Mouse (Mus musculus) right cerebral cortex, adult 18-20 months (tissue): Measurements from ENCODE around the gene Dcpp2.
A peak's percentile ranks its signal among the peaks of the same experiment; 100 is the strongest.
"Not testable (repeated sequence)": the region's sequence is repeated elsewhere in the genome, so short reads cannot be mapped to it uniquely, and the experiment has no call there.

ENCODE experiments used
- DNase-seq: peaks from one replicate; pipeline ENCODE4 v3.0.0; 2022; ENCODE audit warnings: mixed read lengths

Dcpp2 gene

DNA sequence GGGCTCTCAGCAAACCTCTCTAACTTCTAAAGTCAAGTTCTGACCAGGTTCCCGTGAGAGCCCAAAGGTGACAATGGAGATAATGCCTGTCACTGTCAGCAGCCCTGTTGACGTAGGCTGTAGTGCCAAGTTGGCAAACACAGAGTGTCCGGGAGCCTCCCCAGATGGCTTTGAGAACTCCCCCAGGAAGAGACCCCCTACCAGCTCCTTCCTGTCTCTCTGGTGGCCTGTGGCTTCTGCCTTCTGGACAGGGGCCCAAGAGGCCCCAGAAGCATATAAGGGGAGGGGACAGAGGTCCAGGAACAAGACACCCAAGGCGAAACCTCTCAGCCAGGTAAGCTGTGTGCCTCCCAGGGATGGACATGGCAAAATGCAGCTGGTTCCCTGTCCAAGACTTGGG, at the start of gene Dcpp2, which contains the start of gene Dcpp1:
Gene Dcpp2 (plus strand): TSS at position 305 of the 400 bp plus-strand sequence.
Gene Dcpp1 (plus strand): TSS at position 301 of the 400 bp plus-strand sequence.
- DNase-seq: not testable (repeated sequence)

DNA sequence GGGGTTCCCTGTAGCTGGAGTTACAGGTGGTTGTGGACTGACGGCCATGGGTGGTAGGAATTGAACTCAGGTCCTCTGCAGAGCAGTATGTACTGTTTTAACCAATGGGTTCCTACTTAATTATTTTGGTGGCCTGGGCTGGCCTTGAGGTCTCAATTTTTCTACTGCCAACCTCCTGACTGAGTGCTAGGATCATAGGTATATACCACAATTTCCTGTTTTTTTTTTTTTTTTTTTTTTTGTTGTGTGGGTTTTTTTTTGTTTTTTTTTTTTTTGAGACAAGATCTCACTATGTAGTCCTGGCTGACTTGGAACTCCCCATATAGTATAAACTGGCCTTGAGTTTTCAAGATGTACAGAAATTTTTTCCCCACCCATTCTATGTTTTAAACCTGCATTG, 49.5 kb upstream of the Dcpp2 start:
- no peak for DNase-seq

DNA sequence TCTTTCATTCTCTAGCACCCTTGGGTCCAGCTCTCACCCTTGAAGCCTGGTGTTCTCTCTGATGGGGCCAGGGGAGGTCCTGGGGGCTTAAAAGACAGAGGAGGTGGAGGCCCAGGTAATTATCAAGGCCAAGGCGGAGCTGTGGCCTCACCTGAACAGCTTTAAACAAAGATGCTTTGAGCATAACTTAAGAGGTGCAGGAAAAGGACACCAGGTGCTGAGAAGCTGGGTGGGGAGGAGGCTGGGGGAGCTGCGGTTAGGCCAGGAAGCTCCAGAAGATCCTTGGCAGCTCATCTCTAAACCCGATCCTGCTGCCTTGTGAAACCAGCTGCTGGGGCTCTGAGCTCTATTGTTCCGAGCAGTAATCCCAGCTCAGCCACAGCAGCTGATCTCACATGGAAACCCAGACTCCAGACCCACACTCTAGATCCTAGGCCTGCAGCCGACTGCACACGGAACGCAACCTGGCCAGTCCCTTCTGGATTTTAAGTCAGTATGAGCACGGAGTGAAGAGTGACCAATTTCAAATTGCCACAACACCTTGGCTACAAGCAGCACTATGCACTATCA, 44.6 kb upstream of the Dcpp2 start, which contains the start of gene Prss33:
Gene Prss33 (minus strand): TSS at position 51 of the 570 bp plus-strand sequence.
- no peak for DNase-seq

DNA sequence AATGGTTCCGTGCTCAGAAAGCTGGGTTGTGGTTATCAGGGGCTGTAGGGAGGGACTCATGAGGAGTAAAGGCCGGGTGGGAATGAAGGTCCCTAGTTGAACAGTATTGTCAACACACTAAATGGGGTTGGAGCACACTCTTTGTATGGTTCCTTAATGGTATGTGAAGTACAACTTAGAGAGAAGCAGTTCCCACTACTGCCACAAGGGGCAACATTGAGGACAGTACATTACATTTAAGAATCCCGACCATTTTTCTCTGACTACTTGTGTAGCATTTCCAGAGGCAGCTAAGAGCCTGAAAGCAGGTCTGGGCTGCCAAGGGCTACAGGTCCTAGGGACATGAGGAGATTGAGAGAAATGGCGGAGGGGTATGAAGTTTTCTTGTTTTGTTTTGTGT, 39.5 kb upstream of the Dcpp2 start:
- peak; percentile 41 for DNase-seq

DNA sequence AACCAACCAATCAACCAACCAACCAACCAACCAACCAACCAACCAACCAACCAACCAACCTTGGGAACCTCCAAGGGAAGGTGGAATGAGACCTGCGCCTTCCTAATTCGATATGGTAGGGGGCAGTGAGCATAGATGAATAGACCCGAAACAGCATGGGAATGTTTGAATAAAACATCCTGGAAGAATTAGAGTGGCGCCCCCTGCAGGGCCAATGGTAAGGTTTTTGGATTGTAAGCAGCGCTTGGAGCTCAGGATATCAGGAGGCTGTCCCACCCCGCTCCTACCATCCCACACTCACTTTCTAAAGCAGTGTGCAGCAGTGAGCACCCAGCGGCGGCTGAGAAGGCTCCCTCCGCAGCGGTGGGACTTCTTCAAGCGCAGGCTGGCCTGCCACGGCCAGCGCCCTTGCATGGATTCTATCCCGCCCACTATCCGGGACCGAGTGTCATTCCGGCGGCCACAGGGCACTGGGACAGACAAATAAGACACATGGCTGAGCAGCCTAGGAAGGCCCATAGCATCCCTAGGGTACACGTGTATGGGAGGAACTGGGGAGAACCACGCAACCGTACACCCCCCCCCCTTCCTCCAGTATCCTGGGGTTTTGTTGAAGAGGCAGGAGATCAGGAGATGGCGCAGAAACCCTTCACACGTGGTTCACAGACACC, 37.4 kb upstream of the Dcpp2 start:
- no peak for DNase-seq

DNA sequence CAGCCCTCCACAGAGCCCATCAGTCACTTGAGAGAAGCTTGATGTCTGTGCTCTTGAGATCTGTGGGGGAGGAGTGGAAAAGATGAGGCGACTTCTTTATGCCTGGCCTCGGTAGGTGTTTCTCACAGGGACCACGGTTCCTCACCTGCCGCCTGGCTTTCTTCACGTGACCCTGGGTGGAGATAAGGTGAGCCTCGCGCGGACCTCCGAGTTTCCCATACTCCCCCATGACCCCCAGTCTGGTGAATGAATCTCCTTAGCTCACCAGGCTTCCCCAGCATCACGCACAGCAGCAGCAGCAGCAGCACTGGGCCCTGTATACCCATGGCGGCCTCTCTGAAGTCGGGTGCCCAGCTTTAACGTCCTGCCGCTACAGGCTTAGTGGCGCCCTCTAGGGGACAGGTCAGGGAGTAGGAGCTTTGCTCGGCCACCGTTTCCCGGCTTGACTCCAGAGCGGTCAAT, 36.8 kb upstream of the Dcpp2 start, which contains the start of the genes Prss32 and Prss41:
Gene Prss32 (plus strand): TSS at position 44 of the 462 bp plus-strand sequence.
Gene Prss41 (minus strand): TSS at position 361 of the 462 bp plus-strand sequence.
- DNase-seq: no peak

DNA sequence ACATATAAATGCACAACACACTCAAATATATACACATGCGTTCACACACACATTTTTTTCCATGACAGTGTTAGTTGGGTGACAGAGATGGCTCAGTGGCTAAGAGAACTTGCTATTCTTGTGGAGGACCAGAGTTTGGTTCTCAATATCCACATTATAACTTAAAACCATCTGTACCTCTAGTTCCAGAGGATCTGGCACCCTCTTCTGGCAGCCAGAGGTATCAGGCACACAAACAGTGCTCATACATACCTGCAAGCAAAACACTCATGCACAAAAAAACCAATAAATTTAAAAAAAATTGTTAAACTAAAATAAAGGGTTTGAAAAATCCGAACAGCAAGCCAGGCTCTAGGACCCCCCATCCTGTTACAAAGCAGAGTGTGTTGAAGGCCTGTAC, 30.7 kb upstream of the Dcpp2 start:
- no peak for DNase-seq

DNA sequence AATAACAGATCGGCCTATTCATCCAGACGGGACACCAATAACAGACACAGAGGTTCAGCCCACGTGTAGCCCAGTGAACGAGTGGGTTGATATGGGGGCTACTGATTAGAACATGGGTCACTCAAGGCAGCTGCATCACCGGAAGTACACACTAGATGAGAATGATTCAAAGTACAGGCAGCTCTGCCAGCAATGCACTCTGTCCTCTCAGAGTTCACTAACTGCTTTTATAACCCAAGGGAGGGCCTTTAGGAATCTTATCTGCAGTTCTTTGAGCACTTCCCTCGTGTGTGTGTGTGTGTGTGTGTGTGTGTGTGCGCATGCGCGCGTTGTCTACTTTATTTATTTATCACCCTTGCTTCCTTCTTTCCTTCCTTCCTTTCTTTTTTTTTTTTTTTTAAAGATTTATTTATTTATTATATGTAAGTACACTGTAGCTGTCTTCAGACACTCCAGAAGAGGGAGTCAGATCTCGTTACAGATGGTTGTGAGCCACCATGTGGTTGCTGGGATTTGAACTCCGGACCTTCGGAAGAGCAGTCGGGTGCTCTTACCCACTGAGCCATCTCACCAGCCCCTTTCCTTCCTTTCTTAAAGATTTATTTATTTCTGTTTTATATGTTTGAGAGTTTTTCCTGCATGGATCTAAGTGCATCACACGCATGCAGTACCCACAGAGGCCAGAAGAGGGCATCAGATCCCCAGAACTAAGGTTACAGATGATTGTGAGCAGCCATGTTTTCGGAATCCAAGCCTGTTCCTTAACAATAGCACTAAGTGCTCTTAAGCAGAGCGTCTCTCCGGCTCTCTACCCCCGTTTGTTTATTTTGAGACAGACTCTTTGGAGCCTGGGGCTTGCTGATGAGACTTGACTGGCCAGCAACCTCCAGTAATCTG, 29.6 kb upstream of the Dcpp2 start:
- DNase-seq: peak; percentile 30

DNA sequence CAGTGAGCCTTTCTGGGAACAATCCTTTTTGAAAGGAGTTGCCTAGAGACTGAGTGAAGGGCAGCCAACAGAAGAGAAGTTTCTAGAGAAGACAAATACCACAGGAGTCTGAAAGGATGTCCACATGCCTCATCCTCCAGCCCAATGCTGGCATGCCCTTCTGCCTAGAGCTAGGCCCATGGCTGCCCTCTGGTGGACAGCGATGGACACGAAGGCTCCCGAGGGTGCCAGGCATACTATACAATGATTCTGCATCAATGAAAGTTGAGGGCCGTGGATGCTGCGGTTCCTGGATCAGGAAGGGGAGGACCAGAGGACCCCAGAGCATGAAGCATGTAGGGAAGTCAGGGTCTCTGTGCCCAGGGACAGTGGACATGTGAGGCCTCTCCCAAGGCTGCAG, 27.4 kb upstream of the Dcpp2 start:
- no peak for DNase-seq

- DNase-seq: no peak
Observed at GRCm38 (mm10) chr17:23854229-23854765, 26.4 kb upstream of the Dcpp2 start.

GRCm38 (mm10) chr17:23857193-23857592, 23.5 kb upstream of the Dcpp2 start:
- no peak for DNase-seq

- no peak for DNase-seq
Observed at GRCm38 (mm10) chr17:23857913-23858312, 22.8 kb upstream of the Dcpp2 start.

DNA sequence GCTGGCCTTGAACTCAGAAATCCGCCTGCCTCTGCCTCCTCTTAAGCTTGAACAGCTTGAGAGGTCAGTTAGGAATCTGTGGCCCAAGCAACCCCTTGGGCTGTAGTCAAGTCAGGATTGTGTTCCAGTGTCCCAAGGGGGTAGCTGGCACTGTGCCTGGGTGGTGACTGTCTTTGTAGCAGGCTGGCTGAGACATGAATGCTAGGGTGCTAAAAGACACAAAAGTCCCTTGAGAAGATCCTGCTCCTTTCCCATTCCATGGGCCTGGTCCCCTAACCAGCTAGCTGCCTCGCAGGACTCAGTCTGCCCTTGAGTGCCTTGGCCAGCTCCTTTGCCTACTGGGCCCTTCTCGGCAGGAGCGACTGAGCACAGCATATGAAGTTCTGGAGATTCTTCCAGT, 17.8 kb upstream of the Dcpp2 start:
- DNase-seq: no peak

- DNase-seq: no peak
Observed at GRCm38 (mm10) chr17:23867756-23868155, 12.9 kb upstream of the Dcpp2 start, which contains the start of gene Prss21. Prss21 (plus strand) TSS chr17:23868056.

DNA sequence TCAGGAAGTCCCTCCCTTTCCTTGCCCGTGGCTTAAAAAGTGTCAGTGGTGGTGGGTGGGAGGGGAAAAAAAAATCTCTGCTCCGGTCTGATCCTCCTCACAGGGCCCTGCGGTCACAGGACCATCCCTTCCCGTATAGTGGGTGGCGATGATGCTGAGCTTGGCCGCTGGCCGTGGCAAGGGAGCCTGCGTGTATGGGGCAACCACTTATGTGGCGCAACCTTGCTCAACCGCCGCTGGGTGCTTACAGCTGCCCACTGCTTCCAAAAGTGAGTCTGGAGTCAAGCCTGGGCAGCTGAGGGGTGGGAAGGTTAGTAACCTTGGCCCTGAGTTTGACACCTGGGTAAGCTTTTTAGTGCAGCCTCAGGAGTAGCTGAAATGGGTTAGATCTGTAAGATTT, 12.2 kb upstream of the Dcpp2 start:
- DNase-seq: no peak

DNA sequence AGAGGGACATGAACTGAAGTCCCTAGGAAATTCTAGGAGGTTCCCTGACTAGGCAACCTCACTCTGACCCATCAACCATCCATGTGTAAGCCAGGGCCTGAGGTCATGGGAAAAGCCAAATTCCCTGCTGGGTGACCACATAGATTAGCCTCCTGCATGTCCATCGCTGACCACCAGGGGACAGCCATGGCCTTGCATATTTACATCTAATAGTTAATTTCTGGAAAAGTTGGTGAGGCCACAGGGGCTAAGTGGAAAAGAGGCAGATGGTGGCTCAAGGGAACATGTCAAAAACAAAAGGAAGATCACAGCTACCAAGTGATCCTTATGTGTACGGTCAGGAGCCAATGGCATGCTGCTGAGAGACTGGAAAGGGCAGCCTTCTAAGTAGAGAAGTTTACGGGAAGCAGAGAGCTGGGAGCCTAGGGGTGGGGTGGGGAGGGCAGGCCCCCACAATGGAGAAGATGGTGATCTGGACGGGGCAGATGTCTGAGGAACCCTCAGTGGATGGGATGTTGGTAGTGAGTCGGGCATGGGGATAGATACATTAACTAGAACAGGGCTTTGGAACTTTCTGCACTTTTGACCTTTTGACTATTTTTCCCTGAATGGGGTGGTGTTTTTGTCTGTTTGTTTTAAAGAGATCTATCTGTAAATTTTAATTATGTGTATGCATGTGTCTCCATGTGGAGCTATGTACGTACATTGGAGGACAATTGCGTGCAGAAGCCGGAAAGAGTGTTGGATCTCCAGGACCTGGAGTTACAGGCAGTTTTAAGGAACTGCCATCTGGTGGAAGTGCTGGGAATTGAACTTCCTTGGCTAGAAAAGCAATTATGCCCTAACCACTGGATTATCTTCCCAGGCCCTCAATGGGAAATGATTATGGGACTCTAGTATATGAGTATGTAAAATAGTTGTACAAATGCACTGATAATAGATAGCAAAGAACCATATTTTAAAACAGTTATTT, 6.5 kb upstream of the Dcpp2 start:
- peak; percentile 24 for DNase-seq

GRCm38 (mm10) chr17:23876741-23877140, 3.9 kb upstream of the Dcpp2 start:
- DNase-seq: peak; percentile 44

DNA sequence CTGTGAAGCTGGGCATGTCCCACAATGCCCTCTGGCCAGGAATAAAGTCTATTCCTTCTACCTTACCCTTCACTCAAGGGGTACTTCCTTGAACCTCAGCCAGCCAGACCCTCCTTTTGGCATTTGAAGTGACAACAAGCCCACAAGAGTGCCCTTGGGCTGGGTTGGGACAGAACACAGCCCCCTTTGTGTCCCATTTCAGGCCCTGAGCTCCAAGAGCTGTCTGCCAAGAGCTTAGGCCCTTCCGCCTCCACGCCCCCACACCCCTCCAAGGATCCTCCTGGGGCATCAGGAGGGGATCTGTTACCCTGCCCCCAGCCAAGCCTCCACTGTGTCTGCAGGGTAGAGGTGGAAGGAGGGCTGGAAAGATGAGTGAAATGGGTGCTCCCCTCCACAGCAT, 3.5 kb upstream of the Dcpp2 start:
- DNase-seq: no peak

GRCm38 (mm10) chr17:23917158-23917557, 36.5 kb downstream of the Dcpp2 start, which contains the start of gene Dcpp3:
Dcpp3 (plus strand) TSS chr17:23917458.
- not testable (repeated sequence) for DNase-seq

DNA sequence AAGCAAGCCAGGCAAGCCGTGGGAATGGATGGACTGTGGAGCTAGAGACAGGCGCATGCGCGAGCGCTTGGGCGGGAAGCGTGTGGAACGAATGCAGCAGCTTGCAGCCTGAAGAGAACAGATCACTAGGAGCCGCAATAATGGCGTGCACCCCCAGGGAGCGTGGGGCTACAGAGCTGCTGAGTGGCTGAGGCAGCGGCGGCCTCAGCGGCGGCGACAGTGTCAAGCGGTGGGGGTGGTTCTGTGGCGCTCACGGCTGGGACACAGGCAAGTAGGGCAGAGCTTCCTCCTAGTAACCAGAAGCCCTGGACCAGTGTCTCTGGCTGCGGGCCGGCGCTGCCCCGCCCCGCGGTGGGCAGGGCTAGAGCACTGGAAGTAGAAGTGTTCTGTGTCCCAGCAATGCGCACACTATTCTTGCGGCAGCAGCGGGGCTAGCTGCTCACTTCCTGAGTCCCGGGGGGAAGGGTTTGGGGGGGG, 43.9 kb downstream of the Dcpp2 start:
- peak; percentile 91 for DNase-seq

DNA sequence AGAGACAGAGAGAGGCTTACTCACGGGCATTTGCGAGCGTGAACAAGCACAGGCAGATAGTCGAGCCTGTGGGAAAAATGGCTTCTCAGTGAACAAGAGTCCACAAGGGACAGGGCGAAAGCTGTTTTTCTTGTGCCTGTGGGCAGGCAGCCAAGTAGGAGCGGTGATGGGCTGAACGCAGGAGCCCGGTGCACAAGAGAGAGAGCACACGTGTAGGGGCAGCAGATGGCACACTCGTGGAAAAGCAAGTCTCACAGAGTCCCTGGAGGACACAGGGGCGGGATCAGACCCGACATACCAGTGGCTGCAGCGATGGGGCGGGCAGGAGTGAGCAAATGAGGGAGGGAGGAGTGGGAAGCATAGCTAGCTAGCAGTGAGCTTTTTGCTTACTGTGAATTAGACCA, 44.4 kb downstream of the Dcpp2 start:
- peak; percentile 53 for DNase-seq
